Mouse (Mus musculus): Measurements from ENCODE around the gene Recql. TPM values are rescaled to one million over a fixed set of nuclear protein-coding genes. Genes with fewer than 3 reads are reported as not detected.

The Recql gene
- 24.3 and 25.5 TPM in 2 replicates for polyA plus RNA-seq (2015; fragmentation: Nextera tagmentation; extraction: Ambion mirVana)

DNA sequence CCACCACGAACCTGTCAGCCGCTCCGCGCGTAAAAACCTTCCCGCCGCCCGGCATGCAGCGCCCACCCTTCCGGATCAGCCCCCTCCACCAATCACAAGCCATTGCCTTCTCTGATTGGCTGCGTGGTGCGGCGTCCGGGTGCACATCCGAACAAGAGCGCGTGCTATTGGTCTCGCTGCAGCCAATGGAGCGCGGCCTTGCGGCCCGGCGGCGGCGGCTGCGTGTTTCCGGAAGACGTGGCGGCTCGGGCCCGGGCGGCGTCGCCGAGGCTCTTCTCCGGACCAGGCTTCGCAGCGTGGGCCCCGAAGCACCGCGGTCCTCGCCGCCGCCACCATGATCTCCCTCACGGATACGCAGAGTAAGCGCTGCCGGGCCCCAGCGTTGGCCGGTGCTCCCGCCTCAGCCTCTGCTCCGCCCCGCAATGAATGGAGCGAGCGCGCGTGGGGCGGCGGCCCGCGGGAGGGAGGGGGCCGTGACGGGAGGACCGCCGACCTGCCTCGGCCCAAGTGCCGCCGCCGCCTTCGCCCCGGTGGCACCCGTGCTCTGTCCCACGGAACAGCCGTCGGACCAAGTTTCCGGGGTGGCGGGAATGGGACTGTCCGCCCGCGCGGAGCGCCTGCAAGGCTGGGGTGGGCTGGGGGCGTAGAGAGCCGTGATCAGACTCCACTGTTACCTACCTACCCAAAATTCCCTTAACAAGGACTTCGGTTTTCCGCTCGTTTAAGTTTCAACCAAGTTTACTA, at the start of gene Recql, which contains the start of gene Golt1b:
Gene Recql (minus strand): TSS at position 77 of the 744 bp plus-strand sequence.
Gene Golt1b (plus strand): TSS at position 211 of the 744 bp plus-strand sequence.
- Histone ChIP-seq H3K9me3 (ENCODE audit: control insufficient read depth, low read length) (no peaks in the 10 kb centered on the region), H3K36me3 (ENCODE audit: control insufficient read depth, insufficient read depth, low read length) (no peaks in the 10 kb centered on the region), H3K4me2 (ENCODE audit: low read depth, low read length) (peak within 1 kb of the TSS; percentile 85), H3K27ac (ENCODE audit: low read length) (no peak within 1 kb of the TSS), H3K9ac (ENCODE audit: low read length) (peak within 1 kb of the TSS; percentile 91), H3K27me3 (ENCODE audit: control insufficient read depth, insufficient read depth, low read depth, low read length) (no peaks in the 10 kb centered on the region), H3K4me1 (replicated peaks; ENCODE audit: control insufficient read depth, insufficient read depth, low read length) (peaks cover 13% of the 10 kb centered on the region), H3K4me3 (ENCODE audit: low read length) (peak within 1 kb of the TSS; percentile 86)
- WGBS, result under 1% methylated on average over 78 of the region's 87 CpGs
- peak; percentile 100 for ATAC-seq (ENCODE audit: low read depth)

DNA sequence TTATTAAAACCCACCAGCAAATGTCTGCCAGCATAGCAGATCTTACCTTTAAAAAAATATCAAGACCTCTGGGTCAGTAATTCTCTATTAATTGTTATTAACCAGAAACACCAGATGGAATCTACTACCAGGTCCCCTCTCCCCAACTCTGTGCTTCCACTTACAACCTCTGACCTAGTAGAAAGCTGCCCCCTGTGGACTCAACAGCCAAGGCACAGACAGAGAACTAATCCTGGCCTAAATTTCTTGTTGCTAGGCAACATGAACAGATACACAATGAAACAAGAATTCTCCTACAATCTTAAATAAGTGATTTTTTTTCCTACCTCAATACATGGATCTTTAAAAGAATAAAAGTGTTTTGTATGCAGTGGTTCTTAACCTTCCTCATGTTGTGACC, 42.2 kb upstream of the Recql start:
- Histone ChIP-seq H3K4me1 (replicated peaks; ENCODE audit: control insufficient read depth, insufficient read depth, low read length) (no peaks in the 10 kb centered on the region), H3K27me3 (ENCODE audit: control insufficient read depth, insufficient read depth, low read depth, low read length) (no peaks in the 10 kb centered on the region), H3K4me3 (ENCODE audit: low read length) (no peak overlapping the region), H3K36me3 (ENCODE audit: control insufficient read depth, insufficient read depth, low read length) (no peaks in the 10 kb centered on the region), H3K27ac (ENCODE audit: low read length) (no peak overlapping the region), H3K9ac (ENCODE audit: low read length) (no peak overlapping the region), H3K4me2 (ENCODE audit: low read depth, low read length) (no peak overlapping the region), H3K9me3 (ENCODE audit: control insufficient read depth, low read length) (no peaks in the 10 kb centered on the region)
- ATAC-seq (ENCODE audit: low read depth), result no peak

DNA sequence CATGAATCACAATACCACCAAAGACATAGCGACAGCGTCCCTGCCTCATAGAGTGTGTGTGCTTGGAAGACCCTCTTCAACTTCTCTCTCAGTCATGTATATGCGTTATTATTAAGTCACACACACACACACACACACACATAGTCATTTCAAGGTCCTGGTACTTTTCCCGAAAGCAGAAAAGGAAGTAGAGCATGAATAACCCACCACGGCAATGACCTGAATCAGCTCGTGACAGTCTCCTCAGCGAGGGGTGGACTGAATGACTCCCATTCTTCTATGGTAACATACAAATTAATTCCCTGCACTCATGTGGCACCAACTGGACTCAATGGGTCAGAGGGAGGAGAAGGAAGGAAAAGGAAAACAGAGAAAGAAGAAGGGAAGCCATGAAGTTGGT, 38.1 kb upstream of the Recql start:
- Histone ChIP-seq H3K4me1 (replicated peaks; ENCODE audit: control insufficient read depth, insufficient read depth, low read length) (no peaks in the 10 kb centered on the region), H3K9me3 (ENCODE audit: control insufficient read depth, low read length) (no peaks in the 10 kb centered on the region), H3K36me3 (ENCODE audit: control insufficient read depth, insufficient read depth, low read length) (no peaks in the 10 kb centered on the region), H3K27me3 (ENCODE audit: control insufficient read depth, insufficient read depth, low read depth, low read length) (no peaks in the 10 kb centered on the region), H3K27ac (ENCODE audit: low read length) (no peak overlapping the region), H3K9ac (ENCODE audit: low read length) (no peak overlapping the region), H3K4me3 (ENCODE audit: low read length) (no peak overlapping the region), H3K4me2 (ENCODE audit: low read depth, low read length) (no peak overlapping the region)
- WGBS, result 70% methylated on average over 7 of the region's 7 CpGs
- no peak for ATAC-seq (ENCODE audit: low read depth)

DNA sequence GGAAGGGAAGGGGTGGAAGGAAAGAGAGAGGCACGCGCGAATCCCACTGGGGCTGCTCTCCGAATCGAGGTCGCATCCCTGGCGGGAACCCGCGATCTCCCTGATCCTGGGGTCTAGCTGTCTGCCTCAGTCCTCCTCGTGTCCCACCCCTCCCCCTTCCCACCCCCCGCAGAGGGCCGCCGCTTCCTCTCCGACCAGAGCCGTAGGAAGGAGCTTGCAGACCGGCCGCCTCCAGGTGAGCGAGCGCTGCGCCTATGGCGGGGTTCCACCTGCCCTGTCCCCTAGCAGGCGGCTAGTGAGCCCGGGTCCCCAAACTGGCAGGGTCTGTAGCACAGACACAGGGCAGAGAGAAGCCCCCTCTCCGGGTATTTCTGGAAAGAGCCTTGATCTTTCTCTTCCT, 27.7 kb upstream of the Recql start:
- 0 out of 2 replicates have a peak, but pooled peaks cover 2% of the 10 kb centered on the region for H3K4me1 ChIP-seq (replicated peaks; ENCODE audit: control insufficient read depth, insufficient read depth, low read length)
- H3K4me2 ChIP-seq (ENCODE audit: low read depth, low read length), result peak overlapping the region; percentile 61
- H3K36me3 ChIP-seq (ENCODE audit: control insufficient read depth, insufficient read depth, low read length), result no peaks in the 10 kb centered on the region
- H3K27ac ChIP-seq (ENCODE audit: low read length), result no peak overlapping the region
- WGBS, result 3% methylated on average over 24 of the region's 24 CpGs
- peak overlapping the region; percentile 51; the same call in 1 of the 2 replicates for H3K9ac ChIP-seq (ENCODE audit: low read length)
- peaks cover 13% of the 10 kb centered on the region for H3K27me3 ChIP-seq (ENCODE audit: control insufficient read depth, insufficient read depth, low read depth, low read length)
- no peaks in the 10 kb centered on the region for H3K9me3 ChIP-seq (ENCODE audit: control insufficient read depth, low read length)
- peak overlapping the region; percentile 33 for H3K4me3 ChIP-seq (ENCODE audit: low read length)
- ATAC-seq (ENCODE audit: low read depth), result 0 out of 2 replicates have a peak, but pooled peaks have one; percentile 20

DNA sequence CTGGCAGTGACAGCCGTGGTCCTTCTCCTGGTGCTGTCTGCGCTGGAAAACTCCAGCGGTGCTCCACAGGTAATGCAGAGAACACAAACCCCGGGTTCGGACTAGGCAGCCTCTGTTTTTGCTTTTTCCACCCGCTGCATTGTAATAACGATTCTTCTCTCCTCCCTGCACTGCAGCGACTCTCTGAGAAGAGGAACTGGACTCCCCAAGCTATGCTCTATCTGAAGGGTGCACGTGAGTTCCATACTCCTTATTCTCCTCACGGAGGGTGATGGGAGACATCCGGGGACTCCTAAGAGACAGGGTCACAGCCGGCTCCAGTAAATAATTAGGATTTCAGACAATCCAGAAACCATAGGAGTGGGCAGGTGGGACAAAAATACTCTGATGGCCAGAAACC, 27.0 kb upstream of the Recql start:
- no peaks in the 10 kb centered on the region for H3K9me3 ChIP-seq (ENCODE audit: control insufficient read depth, low read length)
- H3K4me3 ChIP-seq (ENCODE audit: low read length), result no peak overlapping the region
- 13% methylated on average over 12 of the region's 12 CpGs for whole genome bisulfite sequencing
- no peak overlapping the region for H3K9ac ChIP-seq (ENCODE audit: low read length)
- H3K27ac ChIP-seq (ENCODE audit: low read length), result no peak overlapping the region
- H3K27me3 ChIP-seq (ENCODE audit: control insufficient read depth, insufficient read depth, low read depth, low read length), result peaks cover 13% of the 10 kb centered on the region
- H3K4me2 ChIP-seq (ENCODE audit: low read depth, low read length), result no peak overlapping the region
- no peaks in the 10 kb centered on the region for H3K36me3 ChIP-seq (ENCODE audit: control insufficient read depth, insufficient read depth, low read length)
- H3K4me1 ChIP-seq (replicated peaks; ENCODE audit: control insufficient read depth, insufficient read depth, low read length), result 0 out of 2 replicates have a peak, but pooled peaks cover 2% of the 10 kb centered on the region
- ATAC-seq (ENCODE audit: low read depth), result no peak

DNA sequence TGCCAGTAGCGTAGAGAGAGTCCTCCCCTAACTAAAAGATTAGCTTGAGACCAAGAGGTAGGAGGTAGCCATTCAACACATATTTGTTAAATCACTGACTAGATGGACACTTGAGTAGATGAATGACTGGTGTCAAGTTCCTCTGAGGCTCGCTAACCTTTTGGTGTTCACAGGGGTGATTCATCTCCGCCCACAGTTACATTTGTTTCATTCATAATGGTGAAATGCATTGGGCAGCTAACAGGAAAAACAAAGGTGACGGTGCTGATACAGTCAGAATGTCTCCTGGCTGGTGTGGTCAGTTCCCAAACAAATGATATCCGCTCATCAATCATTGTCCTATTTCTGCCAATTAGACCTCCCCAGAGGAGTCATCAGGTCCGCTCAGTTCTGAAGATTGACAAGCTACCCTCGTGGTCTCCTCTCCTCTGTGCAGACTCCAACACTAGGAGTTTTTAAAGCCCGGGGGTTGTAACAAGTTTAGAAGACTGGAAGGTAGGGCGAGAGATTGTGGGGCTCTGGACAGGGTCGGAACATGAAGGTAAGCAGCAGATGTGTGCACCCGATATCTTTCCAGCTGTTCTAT, 26.1 kb upstream of the Recql start, which contains the start of gene Spx:
Gene Spx (plus strand): TSS at position 536 of the 586 bp plus-strand sequence.
- Histone ChIP-seq H3K27me3 (ENCODE audit: control insufficient read depth, insufficient read depth, low read depth, low read length) (peaks cover 13% of the 10 kb centered on the region), H3K4me1 (replicated peaks; ENCODE audit: control insufficient read depth, insufficient read depth, low read length) (0 out of 2 replicates have a peak, but pooled peaks cover 2% of the 10 kb centered on the region), H3K36me3 (ENCODE audit: control insufficient read depth, insufficient read depth, low read length) (no peaks in the 10 kb centered on the region), H3K4me2 (ENCODE audit: low read depth, low read length) (peak within 1 kb of the TSS; percentile 61; the same call in 1 of the 2 replicates), H3K9ac (ENCODE audit: low read length) (no peak within 1 kb of the TSS), H3K27ac (ENCODE audit: low read length) (no peak within 1 kb of the TSS), H3K9me3 (ENCODE audit: control insufficient read depth, low read length) (no peaks in the 10 kb centered on the region), H3K4me3 (ENCODE audit: low read length) (no peak within 1 kb of the TSS)
- no peak for ATAC-seq (ENCODE audit: low read depth)
- WGBS, result 50% methylated on average over 11 of the region's 11 CpGs

DNA sequence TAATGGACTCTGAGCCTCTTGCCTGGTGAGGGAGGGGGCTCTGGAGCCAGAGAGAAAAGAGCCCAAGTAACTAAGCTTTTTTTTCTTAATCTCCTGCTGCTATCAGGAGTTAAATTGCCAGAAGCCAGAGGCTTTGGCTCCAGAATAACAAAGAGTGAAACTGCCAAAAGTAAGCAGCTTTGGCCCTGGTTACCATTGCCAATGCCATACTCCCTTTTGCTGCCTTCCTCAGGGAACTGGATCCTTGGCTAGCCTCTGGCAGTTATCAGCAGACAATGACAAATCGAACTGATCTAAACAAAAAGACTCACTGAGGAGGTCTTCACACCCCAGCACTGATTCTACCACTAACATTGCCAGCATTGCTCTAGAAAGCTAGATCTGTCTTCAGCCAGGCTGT, 24.3 kb upstream of the Recql start:
- Histone ChIP-seq H3K27ac (ENCODE audit: low read length) (no peak overlapping the region), H3K4me1 (replicated peaks; ENCODE audit: control insufficient read depth, insufficient read depth, low read length) (0 out of 2 replicates have a peak, but pooled peaks cover 2% of the 10 kb centered on the region), H3K27me3 (ENCODE audit: control insufficient read depth, insufficient read depth, low read depth, low read length) (peaks cover 13% of the 10 kb centered on the region), H3K36me3 (ENCODE audit: control insufficient read depth, insufficient read depth, low read length) (no peaks in the 10 kb centered on the region), H3K4me2 (ENCODE audit: low read depth, low read length) (no peak overlapping the region), H3K4me3 (ENCODE audit: low read length) (no peak overlapping the region), H3K9me3 (ENCODE audit: control insufficient read depth, low read length) (no peaks in the 10 kb centered on the region), H3K9ac (ENCODE audit: low read length) (no peak overlapping the region)
- no peak for ATAC-seq (ENCODE audit: low read depth)
- 21% methylated on average over 1 of the region's 1 CpGs for WGBS

DNA sequence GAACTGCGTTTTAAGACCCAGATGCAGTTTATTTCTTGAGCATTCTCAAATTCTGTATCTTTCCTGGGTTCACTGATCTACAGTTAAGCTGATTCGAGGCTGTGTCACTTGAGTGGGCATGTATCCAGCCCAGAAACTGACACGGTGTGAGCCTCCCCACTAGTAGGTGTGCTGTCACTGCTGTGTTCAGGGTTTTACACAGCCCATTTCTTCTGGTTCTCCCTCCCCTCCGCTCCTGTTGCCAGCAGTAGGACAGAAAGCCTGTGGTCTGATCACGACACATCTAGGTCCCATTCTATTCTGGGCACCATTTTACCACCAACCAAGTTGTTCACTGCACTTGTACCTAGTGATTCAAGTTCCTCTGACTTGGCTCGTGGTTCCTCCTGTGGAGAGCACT, 8.9 kb upstream of the Recql start:
- WGBS, result 84% methylated on average over 6 of the region's 6 CpGs
- Histone ChIP-seq H3K4me2 (ENCODE audit: low read depth, low read length) (no peak overlapping the region), H3K9me3 (ENCODE audit: control insufficient read depth, low read length) (no peaks in the 10 kb centered on the region), H3K4me3 (ENCODE audit: low read length) (no peak overlapping the region), H3K27ac (ENCODE audit: low read length) (no peak overlapping the region), H3K27me3 (ENCODE audit: control insufficient read depth, insufficient read depth, low read depth, low read length) (no peaks in the 10 kb centered on the region), H3K36me3 (ENCODE audit: control insufficient read depth, insufficient read depth, low read length) (peaks cover 25% of the 10 kb centered on the region), H3K4me1 (replicated peaks; ENCODE audit: control insufficient read depth, insufficient read depth, low read length) (no peaks in the 10 kb centered on the region), H3K9ac (ENCODE audit: low read length) (no peak overlapping the region)
- ATAC-seq (ENCODE audit: low read depth), result no peak

DNA sequence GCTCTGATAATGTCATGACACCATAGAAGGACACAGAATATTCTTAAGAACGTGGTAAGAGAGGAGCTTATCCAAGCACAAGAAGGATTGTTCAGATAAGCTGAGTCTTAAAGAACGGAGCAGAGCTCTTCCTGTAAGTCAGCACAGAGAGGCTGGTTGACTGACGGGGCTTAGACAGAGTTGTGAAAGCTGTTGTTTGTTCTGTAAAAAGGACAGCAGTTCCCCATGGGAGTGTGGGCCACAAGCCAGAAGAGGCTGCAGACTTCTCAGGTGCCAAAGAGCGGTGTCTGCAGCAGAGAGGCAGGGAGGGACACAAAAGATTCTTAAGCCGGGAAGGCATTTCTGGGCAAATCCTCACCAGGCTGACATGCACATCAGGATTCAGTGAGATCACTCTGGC, 7.8 kb upstream of the Recql start:
- 79% methylated on average over 5 of the region's 5 CpGs for WGBS
- Histone ChIP-seq H3K4me2 (ENCODE audit: low read depth, low read length) (no peak overlapping the region), H3K4me3 (ENCODE audit: low read length) (no peak overlapping the region), H3K9ac (ENCODE audit: low read length) (no peak overlapping the region), H3K27ac (ENCODE audit: low read length) (no peak overlapping the region), H3K27me3 (ENCODE audit: control insufficient read depth, insufficient read depth, low read depth, low read length) (no peaks in the 10 kb centered on the region), H3K36me3 (ENCODE audit: control insufficient read depth, insufficient read depth, low read length) (peaks cover 20% of the 10 kb centered on the region), H3K9me3 (ENCODE audit: control insufficient read depth, low read length) (no peaks in the 10 kb centered on the region), H3K4me1 (replicated peaks; ENCODE audit: control insufficient read depth, insufficient read depth, low read length) (no peaks in the 10 kb centered on the region)
- ATAC-seq (ENCODE audit: low read depth), result no peak
